Mouse (Mus musculus) T-helper 2 cell (primary cell): ENCODE data around the gene Drap1.

ENCODE experiments used
- in situ Hi-C: fragments of 300-600 bp; cut with MboI, MseI; formaldehyde crosslinking; loops from one replicate; pipeline ENCODE4 v1.15.1; 2025; ENCODE audit warnings: high pct_unique_total_duplicates

The Drap1 gene

DNA sequence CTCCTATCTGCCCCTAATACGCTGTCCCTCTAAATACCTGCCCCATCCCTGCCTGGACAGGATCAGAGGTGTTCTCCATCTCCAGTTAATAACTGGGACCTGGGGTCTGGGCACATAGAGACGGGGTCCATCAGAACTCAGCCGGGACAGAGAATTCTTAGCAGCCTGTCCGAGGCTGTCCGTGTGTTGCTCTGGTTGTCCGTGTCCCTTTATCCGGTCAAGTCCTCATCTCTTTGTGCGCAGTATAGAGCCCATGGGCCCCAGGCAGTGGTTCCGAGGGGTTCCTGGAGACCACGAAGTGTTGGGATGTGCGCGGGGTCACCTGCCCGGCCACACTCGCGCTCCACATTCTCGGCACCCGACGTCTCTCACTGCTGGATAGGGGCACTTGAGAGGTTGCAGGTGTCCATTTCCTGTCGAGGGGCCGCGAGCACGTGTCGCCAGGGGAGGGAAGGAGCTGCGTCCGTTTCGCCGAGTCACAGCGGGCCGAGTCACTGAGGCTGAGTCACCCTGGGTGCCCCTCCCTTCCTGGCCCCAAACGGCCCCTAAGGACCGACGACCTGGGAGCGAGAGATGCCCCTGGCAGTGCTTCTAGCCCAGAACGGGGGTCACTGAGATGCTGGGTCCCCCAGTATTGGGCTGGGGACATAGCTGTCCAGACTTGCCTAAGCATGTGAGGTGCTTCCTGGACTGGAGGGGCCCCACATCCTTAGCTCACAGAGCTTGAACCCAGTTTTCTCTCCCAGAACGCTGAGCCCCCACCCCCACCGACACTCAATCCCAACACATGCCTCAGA lies 23.8 kb upstream of the Drap1 start:
- in situ Hi-C loops = no loop called here

DNA sequence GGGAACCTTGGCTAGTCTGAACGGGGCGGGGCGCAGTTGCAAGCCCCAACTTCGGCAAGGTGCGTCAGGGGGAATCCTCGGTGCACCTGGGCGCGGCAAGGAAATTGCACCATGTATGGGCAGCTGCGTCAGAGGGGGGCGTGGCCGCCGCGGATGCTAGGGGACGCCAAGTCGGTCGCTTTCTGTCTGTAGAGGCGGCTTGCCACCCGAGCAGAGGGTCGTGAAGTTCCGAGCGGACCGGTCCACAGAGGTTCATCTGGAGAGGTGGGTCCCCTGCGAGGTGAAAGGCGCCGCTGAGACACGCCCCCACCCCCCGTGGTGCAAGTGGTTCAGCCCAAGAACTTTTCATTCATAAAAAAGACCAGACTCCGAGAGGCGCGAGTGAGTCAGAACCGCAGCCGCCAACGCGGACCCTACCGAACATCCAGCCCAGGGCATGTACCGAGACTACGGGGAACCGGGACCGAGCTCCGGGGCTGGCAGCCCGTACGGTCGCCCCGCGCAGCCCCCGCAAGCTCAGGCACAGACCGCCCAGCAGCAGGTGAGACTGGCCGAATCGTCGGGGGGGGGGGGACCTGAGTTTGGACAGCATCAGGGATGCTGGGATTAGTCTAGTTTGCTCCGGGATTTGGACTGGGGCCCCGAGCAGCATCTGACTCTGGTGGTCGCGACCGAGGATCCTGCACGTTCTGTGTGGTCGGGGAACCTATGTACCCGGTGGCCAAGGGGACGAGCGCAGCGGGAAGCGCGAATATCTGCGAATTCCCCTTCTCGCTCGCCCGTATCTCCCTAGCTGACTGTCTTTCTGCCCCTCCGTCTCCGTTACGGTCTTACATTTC lies 23.0 kb upstream of the Drap1 start, which contains the start of gene Fosl1:
TSS of gene Fosl1 (plus strand) at position 33 of the 839 bp plus-strand sequence.
- in situ Hi-C loops = no loop called here

DNA sequence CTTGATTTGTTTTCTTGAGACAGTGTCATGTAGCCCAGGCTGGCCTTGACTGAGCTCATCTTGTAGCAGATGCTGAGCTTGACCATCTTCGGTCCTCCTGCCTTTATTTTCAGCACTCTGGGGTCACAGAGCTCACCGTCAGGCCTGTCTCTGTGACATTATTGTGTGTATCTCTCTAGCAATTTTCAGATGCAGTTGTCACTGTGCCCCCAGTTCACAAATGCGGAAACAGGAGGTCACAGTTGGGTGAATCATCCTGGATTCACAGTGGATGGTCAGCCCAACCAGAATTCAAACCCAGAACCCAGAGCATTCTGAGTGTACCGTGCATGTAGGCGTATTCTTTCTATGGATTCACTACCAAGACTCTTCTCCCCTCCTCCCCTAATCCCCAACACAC lies 21.0 kb upstream of the Drap1 start:
- in situ Hi-C loops = no loop called here

- in situ Hi-C loops = no loop called here
These were observed 20.2 kb upstream of the Drap1 start for GRCm38 (mm10) chr19:5444954-5445353.

- in situ Hi-C loops = no loop called here
These were observed 19.7 kb upstream of the Drap1 start for GRCm38 (mm10) chr19:5444371-5444908.

DNA sequence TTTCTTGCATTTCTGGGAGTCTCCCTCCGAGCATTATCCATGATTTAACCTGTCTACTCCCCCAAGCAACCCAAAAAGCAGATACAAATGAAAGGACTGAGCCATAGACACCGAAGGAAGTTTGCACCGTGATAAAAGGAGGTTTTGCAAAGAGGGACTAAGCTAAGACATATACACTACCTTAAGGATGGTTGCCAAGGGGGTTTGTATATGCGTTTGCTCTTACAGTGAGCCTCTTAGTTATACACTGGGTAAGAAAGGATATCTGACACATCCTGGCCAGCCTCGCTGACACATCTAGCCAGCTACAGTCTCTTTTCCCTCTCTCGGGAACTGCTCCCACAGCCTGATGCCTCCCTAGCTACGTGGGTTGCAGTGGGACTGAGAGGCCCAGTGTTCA lies 9.2 kb upstream of the Drap1 start:
- in situ Hi-C loops = no loop called here

- in situ Hi-C loops = no loop called here
These were observed 8.4 kb upstream of the Drap1 start for GRCm38 (mm10) chr19:5432992-5433852.

DNA sequence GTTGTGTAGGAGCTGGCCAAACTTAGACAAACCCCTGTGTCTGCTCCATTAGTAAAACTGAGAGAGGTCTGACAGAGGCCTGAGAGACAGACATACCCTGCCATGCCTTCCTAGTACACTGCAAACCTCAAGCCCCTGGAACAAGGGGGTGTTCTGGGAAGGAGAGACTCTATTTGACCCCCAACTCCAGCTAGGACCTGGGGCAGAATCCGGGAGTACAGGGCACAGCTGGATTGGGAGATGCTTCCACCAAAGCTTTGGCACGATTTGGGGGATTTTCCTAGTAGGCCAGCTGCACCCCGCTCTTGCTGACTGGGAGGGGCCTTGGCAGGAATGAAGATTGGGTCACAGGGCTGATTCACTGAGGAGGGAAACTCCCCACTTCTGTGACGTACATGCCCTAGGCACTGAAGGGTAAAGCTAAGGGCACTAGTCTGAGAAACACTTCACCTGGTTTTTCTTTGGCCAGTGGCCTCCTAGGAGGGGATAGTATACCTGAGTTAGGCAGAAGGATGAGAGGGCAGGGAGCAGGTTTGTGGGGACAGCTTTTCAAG lies 7.2 kb upstream of the Drap1 start:
- in situ Hi-C loops = no loop called here

GRCm38 (mm10) chr19:5430408-5430807 lies 5.6 kb upstream of the Drap1 start:
- in situ Hi-C loops = no loop called here

DNA sequence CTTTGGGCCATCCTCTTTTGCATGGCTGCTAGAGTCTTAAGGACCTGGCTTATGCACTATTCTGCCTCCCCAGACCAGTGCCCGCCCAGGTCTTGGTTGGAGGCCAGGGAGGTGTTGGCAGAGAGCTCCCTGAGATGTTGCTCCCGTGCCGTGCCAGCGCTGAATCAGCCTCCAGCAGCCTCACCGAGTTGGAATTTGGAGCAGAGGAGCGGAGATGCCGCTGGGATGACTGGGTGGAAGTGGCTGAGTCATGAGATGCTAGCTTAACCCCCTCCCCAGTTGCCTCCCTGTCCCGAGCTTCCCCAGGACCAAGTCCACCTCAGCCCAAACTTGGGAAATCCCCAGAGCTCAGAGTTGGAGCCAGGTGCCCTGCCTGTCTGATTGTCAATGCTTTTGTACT lies 5.0 kb upstream of the Drap1 start:
- in situ Hi-C loops = no loop called here

GRCm38 (mm10) chr19:5429219-5429618 lies 4.4 kb upstream of the Drap1 start:
- in situ Hi-C loops = no loop called here

- in situ Hi-C loops = no loop called here
These were observed 3.3 kb upstream of the Drap1 start for GRCm38 (mm10) chr19:5428083-5428482.

DNA sequence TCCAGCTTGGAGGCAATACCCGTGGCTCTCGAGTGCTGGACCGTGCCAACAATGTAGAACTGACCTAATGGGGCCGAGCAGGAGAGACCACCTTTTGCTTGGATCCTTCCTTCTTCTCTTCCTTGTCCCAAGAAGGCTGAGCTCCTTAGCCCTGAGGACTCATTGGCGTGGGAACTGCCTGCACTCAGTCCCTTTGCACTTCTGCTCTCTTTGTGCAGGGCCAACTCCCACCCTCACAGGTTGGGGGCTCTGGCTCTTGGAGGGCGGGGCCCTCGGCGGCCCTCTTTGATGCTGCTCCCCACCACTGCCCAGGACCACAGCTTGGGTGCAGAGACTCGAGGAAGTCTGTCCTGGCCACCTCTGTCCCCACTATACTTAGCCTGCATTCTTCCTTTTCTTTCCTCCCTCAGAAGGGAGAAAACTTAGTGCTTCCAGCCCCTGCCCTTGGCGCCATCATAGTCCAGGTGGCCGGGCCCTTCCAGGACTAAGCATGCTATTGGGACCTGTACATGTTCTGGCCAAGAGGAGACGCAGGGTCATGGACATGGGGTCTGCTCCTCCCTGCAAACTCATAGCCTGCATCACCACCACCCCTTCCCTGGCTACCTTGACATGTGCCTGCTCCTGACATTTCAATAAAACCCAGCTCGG lies 2.0 kb upstream of the Drap1 start:
- in situ Hi-C loops = no loop called here

DNA sequence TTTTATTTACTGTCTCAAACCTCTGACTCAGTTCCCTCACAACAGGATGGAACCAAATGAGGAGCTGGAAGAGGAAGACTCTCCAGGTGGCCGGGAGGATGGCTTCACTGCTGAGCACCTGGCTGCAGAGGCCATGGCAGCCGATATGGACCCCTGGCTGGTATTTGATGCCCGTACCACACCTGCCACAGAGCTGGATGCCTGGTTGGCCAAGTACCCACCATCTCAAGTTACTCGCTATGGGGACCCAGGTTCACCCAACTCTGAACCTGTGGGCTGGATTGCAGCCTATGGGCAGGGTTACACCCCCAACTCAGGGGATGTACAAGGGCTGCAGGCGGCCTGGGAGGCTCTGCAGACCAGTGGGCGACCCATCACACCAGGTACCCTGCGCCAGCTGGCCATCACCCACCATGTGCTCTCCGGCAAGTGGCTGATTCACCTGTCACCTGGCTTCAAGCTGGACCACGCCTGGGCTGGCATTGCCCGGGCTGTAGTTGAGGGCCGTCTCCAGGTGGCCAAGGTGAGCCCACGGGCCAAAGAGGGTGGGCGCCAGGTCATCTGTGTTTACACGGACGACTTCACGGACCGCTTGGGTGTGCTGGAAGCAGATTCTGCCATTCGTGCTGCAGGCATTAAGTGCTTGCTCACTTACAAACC lies 1.3 kb upstream of the Drap1 start:
- in situ Hi-C loops = no loop called here

DNA sequence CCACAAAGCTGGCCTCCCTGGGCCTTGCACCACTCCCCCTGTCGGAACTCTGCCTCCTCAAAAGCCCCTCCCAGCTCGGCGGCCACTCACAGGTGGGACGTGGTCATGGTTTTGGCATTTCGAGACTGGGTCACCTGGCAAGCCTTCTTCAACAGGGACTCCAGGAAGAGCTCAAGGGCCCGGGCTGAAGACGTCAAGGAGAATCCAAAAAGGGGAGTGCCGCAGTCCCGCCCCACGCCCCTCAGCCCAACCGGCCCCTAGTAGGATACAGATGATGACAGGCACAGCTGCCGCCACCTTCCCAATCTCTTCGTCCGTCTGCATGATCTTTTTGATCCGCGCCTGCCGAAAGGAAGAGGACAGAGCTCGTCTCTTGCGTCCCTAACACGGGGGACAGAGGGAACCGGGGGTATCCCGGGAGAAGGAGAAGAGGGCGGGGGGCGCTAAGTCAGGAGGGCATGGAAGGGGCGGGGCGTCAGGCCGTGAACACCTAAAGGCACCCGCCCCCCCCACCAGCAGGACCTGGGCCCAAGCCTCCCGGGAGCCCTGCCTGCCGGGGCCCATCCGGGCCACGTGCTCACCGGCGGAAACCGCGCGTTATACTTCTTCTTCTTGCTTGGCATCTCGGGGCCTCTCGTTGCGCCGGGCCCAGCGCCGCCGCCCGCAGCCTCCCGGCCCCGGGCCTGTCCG lies 542 bp downstream of the Drap1 start:
- in situ Hi-C loops = no loop called here

GRCm38 (mm10) chr19:5423561-5423960 lies 1.2 kb downstream of the Drap1 start:
- in situ Hi-C loops = no loop called here

GRCm38 (mm10) chr19:5422895-5423443 lies 1.8 kb downstream of the Drap1 start:
- in situ Hi-C loops = no loop called here

- in situ Hi-C loops = no loop called here
These were observed 2.5 kb downstream of the Drap1 start for GRCm38 (mm10) chr19:5422267-5422666.

GRCm38 (mm10) chr19:5421784-5422183 lies 3.0 kb downstream of the Drap1 start:
- in situ Hi-C loops = no loop called here
